Mouse (Mus musculus): ENCODE data around the gene Ssrp1.
A peak's percentile ranks its signal among the peaks of the same experiment; 100 is the strongest.

The Ssrp1 gene

DNA sequence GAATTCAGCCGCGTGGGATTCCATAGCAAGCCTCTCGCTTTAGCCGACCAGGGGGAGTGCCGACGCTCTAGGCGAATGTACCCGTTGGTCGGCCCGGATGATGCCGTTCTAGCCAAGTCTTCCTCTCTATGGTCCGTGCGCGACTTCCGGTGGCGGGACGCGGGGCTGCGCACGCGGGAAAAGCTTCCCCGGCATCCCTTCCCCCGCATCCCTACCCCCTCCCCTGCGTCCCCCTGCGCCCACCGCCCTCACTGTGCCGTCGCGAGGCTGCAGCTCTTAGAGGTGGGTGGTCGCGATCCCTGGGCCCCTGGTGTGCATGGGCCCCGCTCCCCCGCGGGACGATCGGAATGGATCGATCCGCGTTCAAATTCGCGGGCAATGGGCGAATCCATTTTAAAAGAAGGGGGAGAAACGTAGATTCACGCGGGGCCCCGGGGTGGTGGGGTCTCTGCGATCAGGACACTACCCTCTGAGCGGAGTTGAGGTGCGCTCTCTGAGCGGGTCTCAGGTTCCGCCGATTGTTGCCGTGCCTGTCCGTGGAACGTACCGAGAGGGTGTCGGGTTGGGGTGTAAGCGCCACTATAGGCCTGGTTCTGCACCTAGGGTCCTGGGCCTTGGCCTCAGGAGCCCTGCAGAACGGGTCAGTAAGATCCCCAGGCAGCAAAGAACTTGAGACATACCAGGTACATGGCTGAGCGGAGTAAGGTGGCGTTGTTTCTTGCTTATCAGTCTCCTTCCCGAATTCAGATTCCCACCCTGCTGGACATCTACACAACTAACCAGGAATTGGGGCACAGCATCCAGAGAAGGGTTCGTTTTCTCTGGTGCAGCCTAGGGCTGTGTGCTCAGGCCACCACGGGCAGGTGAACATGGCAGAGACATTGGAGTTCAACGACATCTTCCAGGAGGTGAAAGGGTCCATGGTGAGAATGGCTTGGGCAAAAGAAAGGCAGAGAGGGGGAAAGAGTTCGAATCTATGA, at the start of gene Ssrp1, which contains the start of gene P2rx3:
Gene Ssrp1 (plus strand): TSS at position 188 of the 980 bp plus-strand sequence.
Gene P2rx3 (minus strand): TSS at position 416 of the 980 bp plus-strand sequence.
- DNase-seq (ENCODE audit: low spot score in 2 of 2) = peak; percentile 81 to 88

DNA sequence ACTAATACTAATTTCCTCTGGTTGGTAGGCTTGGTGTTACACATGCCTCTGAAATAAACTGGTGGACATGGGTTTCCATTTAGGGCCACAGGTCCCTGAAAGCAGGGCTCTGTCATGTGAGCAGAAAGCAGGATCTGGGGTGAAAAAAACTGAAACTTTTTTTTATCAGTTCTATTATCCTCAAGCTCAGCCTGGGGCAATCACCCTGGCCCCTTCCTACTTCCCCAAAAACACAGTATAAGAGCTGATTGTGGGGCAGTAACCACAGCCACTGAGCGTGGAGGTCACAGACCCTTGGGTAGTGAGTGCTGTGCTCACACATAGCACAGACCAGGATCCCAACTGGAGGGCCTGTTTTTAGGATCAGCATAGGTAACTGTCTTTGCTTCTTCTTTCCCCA, 49.1 kb upstream of the Ssrp1 start, which contains the start of gene Prg3:
Gene Prg3 (plus strand): TSS at position 286 of the 400 bp plus-strand sequence.
- no peak for DNase-seq (ENCODE audit: low spot score in 2 of 2)

DNA sequence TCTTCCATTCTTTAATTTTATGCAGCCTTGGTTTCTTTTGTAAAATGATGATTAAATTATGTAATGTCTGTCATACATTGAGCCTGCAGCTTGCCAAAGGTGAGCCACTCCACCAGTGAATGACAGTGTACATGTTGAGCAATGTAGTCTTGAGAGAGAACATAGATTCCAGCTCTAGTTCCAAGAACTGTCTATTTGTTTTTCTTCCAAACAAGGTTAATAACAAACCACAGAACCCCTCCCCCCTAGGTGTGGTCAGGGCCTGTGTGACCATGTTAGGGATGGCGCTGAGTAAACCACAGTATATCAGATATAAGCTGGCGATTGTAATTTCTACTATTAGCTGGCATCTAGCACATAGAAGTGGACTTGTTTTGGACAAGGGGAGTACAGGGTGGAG, 40.7 kb upstream of the Ssrp1 start:
- no peak for DNase-seq (ENCODE audit: low spot score in 2 of 2)

DNA sequence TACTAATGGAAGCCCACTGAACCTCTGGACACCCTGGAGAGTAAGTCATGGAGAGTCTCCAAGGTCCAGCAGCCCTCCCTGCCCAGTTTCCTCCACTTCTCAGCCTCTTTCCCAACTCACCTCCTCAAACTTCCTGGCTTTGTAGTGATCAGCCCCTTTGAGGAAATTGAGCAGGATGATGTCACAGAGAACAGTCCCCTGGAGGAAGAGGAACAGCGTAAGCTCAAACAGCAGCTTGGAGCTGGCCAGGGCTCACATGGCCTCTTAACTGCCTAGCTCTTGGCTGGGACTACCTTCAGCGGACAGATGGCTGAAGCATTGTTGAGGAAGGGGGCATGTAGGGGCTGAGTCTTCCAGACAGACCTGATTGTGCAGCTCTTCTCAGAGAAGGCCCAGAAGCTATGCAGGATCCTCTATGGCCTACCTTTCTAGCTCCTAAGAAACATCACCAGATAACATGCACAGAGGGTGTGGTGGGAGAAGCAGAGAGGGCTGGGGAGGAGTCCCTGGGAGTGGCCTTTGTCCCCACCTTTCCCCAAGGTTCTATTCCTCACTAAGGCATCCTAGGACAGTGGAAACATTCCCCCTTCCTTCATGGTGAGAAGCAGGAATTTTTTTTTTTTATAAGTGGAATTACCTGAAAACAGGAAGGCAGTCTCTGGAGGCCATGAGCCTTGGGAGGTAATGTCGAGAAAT, 37.4 kb upstream of the Ssrp1 start:
- DNase-seq (ENCODE audit: low spot score in 2 of 2) = no peak

DNA sequence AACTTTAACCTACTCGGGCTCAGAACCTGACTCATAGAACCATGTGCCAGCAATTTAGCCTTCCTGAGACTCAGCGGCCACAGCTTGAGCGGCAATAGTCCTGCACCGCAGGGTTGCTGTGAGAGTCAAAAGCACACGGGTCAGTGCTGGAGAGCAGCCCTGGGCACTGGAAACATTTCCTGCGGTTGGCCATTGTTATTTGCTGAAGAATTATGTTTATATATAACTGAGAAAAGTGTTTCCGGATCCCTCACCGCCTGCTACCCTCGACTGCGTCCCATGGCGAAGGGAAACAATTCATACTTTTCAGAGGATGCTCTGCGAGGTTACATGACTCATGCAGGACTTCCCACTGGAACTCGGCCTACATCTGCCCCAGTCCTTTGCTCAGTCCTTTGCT, 35.5 kb upstream of the Ssrp1 start:
- no peak for DNase-seq (ENCODE audit: low spot score in 2 of 2)

DNA sequence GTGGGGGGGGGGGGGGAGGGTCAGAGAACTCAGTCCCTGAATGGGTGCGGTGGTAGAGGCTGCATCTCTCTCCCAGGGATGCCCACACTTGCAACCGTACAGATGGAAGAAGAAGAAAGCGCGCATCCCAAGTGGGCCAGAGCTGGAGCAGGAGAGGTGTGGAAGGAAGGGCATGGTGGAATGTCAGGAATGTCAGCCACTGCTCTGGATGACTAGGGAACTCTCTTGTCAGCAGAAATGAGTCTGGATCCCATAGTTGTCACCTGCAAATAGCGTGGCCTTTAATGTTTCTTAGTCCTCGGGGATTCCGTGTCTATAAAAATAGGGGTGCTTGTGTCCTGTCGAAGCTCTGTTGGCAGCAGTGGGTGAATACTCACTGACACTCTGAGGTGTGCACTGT, 34.5 kb upstream of the Ssrp1 start:
- no peak for DNase-seq (ENCODE audit: low spot score in 2 of 2)

DNA sequence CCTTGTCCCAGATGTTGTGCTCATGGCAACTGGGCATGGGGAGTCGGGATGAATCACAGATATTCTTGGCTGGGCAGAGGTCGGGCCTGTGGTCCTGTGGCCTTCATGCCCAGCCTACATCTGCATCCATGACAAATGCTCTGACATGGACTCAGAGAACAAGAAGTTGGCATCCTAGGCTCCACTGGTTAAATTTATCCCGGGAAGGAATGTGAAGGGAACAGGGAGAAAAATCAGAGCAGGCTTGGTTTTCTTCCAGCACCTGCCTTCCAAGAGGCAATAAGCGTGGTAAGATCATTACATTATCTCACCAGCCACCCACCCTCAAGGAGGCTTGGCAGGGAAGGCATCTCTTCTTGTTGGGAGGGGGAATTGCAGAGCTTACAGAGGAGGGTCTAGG, 32.7 kb upstream of the Ssrp1 start:
- DNase-seq (ENCODE audit: low spot score in 2 of 2) = no peak

DNA sequence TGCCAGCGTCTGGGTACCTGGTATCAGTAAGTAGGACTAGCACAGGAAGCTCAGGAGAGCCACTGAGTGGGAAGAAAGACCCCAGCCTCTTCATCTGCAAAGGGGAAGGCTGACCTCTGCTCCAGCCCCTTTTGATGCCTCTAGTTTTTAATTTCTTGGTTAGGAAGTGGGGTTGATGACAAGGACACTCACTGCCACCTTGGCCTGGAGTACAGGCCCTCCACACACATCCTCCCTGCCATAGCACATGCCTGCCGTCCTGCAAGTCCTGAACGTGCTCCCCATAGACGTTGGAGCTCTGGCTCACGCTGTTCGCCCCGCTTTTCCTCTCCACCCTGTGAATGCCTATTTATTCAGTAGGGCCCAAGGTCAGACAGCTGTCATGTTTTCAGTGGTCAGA, 30.4 kb upstream of the Ssrp1 start:
- DNase-seq (ENCODE audit: low spot score in 2 of 2) = no peak

DNA sequence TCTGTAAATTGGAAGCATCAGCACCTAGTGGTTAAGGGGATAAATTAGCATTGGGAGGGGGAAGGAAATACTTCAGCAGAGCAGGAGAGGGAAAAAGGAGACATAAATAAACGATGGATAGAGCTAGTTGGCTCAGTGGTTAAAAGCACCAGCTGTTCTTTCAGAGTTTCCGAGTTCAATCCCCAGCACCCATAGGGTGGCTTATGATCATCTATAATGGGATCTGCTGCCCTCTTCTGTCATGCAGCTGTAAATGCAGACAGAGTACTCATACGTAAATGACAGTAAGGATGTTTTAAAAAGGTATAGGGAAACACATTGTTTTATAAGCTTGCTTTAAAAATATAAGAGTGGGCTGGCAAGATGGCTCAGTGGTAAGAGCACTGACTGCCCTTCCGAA, 29.3 kb upstream of the Ssrp1 start:
- DNase-seq (ENCODE audit: low spot score in 2 of 2) = no peak

DNA sequence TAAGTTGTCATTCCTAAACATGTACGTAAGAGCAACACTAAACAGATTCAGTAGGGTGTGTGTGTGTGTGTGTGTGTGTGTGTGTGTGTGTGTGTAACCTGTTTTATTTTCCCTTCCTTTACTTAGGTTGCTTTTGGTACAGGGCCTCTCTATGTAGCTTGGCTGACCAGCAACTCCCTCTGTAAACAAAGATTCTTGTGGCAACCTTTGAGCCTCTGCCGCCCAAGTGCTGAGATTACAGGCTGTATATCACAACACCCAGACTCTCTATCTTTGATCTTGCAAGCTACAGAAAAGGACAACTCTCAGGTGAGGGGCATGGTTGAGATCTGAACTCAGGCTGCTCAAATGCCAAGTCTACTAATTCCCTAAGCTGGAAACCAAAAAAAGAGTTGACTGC, 27.8 kb upstream of the Ssrp1 start:
- no peak for DNase-seq (ENCODE audit: low spot score in 2 of 2)

DNA sequence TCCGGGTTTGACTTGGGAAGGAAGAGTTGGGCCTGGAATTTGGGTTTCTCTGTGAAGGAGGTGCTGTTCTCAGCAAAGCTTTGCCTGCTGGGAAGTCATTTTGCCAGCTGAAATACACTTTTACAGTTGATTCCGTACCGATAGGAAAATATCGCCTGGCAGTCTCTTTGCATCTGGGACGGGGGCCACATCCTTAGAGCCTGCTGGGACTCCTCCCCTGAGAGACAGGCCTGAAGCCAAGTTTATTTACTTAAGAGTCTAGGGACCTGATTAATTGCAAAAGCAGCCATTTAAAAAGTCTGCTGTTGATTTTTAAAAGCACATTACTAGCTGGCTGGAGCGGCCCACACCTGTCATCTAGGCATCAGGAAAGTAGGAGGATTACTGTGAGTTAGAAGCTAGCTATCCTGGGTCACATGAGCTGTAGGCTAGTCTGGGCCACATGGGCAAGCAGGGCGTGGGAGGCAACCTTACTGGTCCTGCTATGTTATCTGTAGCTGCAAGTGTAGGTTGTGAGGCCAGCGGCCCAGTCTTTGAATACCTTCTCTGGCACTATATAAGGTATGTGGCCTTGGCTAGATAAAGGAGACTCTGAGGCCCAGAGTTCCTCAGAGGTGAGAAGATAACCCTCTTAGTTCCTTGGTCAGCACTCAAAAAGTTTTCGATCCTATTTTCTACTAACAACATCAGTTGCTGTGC, 25.0 kb upstream of the Ssrp1 start:
- peak; percentile 34 to 50 for DNase-seq (ENCODE audit: low spot score in 2 of 2)

DNA sequence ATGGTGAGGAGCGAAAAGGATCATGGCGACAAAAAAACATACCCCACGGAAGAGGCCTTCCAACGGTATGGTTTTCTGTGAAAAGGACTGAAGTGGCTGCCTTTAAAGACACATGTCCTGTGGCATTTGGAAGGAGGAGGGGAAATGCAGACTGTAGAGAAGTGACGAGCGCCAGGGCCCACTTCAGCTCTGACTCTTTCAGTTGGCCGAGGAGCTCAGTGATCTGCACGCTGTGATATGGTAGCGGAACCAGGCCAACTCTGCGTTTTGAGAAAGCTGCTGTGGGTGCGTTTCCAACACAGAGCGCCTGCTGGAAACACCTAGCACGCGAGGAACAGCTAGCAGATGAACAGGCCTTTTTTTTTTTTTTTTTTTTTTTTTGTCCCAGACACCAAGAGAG, 24.4 kb upstream of the Ssrp1 start:
- no peak for DNase-seq (ENCODE audit: low spot score in 2 of 2)

DNA sequence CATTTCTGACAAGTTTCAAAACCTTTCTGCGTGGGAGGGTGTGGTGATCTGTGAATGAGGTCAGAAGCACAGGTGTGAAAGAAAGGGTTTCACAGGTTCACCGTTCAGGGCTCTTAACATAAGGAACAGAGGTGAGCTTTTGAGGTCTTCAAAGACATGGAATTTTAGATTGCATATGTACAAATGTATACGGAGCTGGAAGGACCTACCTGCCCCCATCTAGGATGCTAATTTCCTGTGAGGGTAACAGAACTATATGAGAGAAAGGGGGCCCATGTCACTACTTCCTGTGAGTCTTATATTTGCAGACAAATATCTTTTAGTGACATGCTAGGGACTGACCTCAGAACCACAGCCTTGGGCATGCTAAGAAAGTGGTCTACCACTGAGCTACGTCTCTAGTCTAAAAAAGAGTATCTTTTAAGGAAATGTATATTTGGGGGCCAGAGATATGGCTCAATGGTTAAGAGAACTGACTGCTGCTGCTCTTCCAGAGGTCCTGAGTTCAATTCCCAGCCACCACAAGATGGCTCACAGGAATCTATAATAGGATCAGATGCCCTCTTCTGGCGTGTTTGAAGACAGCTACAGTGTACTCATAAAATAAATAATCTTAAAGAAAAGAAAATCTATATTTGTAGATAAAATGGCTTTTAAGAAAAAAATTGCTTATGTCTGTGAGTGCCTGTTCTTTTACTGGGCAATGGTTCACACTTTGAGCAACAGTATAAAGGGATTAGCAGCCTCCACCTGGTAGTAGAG, 23.0 kb upstream of the Ssrp1 start:
- DNase-seq (ENCODE audit: low spot score in 2 of 2) = no peak

DNA sequence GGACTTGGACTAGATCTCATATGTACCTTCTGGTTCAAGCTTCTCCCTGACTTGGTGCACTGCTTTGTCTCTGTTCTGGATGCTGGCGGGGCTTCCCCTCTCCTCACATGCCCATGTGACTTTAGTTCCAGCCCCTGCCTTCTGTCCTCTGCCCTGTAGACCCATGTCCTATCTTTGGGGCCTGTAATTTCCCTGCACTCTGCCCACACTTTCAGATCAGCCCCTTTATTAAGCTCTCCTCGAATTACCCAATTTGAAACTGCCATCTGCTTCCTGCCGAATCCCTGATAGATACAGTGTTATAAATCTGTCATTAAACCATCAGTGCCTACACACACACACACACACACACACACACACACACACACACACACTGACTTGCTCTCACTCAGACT, 22.4 kb upstream of the Ssrp1 start:
- no peak for DNase-seq (ENCODE audit: low spot score in 2 of 2)

DNA sequence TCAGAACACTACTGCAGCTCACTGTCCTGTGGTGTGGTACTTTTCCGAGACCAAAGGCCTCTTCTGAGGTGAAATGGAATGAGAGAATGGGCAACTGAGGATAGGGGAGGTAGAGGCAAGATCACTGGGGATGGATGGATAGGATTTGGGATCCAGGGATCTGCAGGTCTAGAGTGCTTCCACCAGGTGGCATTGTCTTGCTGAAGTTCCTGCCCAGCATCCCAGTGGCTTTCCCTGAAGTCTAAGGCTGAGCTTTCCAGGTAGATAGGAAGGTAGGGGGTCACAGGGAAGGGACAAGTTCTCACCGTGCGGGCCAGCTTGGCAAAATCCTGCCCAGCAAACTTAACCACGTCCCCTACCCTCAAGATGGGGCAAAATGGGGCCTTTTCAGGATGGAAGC, 15.0 kb upstream of the Ssrp1 start:
- no peak for DNase-seq (ENCODE audit: low spot score in 2 of 2)

DNA sequence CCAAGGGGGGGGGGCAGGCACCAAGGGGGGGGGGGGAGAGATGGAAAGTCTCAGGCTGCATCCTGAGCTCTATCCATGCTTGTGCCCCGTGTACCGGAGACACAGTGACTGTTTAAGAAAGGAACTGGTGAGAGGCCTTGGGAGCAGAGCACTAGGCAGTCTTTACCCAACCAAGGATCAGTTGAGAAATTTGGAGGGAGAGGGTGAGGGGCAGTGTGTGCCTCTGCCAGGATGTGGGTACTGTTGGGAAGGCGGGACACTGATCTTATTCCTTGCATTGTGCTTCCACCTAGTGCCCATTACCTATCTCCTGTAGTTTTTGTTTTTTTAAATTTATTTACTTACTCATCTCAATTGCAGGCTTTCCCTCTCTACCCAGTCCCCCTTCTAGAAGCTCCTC, 10.9 kb upstream of the Ssrp1 start:
- no peak for DNase-seq (ENCODE audit: low spot score in 2 of 2)

DNA sequence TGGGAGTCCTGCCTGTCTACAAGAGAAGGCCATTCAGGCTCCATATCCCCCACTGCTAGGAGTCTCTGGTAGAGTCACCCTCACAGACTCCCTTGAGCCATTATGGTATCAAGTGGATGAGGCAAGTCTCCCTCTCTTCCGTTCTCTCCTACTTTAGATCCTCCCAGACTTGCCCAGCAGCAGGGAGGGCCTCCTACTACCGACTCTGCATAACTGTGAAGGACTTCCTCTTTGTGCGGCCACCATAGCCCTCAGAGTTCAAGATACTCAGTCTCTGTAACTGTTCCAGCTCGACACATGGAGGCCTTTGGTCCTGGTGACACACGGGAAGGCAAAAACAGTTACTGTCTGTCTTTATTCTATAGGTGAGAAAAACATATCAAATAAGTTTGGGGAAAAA, 9.8 kb upstream of the Ssrp1 start:
- no peak for DNase-seq (ENCODE audit: low spot score in 2 of 2)

DNA sequence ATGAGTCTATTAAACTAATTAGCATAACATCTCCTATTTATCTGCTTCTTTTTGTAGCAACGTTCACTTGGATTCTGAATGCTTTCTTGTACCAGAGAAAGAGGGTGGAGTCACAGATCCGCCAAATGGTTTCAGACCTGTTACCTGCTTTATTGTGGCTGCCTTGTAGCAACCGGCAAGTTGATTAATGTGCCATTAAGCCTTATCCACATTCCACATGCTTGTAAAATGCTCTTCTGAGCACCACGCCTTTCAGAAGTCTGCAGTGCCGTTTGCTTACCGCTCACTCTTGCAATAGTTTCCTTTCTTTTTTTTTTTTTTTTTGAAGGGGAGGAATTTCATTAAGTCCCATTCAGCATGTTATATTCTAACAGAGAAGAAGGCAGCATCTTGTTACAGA, 7.1 kb upstream of the Ssrp1 start:
- no peak for DNase-seq (ENCODE audit: low spot score in 2 of 2)

DNA sequence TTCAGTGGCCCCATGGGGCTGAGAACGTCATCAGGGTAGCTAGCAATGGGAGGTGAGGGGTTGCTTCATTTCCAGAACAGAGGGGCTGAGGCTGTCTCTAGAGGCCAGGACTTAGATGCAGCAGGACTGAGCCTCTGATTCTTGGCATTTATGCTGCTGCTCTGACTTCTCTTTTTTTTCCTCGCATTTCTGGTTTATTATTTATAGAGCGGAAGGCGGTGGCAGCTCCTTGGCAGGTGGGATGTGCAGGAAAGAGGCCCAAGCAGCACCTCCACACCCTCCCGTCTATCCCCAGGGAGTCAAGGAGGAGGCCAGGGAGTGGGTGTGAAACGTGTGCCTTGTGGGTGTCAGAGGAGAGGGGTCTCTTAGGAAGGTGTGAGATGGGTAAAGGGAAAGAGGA, 6.0 kb upstream of the Ssrp1 start:
- no peak for DNase-seq (ENCODE audit: low spot score in 2 of 2)

DNA sequence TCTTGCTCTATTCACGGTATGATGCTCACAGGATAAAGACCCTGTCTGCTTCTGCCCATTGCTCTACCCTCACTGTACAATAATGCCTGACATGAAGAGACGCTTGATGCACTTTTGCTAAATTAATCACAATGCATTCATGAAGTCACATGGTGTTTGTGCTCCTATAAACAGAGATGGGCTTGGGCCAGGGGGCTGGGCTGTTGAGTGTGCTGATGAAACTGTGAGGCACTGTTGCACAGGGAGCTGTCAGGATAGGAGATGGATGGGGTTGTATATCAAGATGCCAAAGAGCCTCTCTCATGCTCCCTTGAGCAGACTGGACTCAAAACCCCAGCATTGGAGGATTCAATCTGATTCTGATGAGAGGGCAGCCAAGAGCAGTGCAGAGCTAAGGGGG, 3.9 kb upstream of the Ssrp1 start:
- no peak for DNase-seq (ENCODE audit: low spot score in 2 of 2)

DNA sequence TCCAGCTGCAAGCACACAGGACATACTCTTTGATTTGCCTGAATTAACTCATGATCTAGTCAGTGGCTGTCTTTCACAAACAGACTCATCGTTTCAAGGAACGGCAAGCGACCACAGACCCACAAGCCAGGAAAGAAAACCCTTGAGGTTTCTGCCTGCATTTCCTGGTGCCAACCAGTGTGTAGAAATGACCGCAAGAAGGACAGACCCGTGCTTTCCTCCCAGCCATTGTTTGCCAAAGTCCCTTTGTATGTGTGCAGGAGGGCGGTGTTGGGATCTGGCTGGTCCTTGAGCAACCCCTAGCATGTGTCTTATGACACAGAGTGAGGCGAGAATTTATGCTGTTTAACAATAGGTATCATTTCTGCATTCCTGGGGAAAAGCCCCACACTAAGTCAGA, 2.9 kb upstream of the Ssrp1 start:
- DNase-seq (ENCODE audit: low spot score in 2 of 2) = no peak
